Mouse (Mus musculus) MEL (cell line): ENCODE measurements around the gene Vti1a. TPM values are rescaled to one million over a fixed set of nuclear protein-coding genes. Genes with fewer than 3 reads are reported as not detected.
A peak's percentile ranks its signal among the peaks of the same experiment; 100 is the strongest.

Source experiments
- DNase-seq: peaks from one replicate; pipeline ENCODE4 v3.0.0; 2011; ENCODE audit warnings: low read depth, low spot score
- H3K27ac ChIP-seq: 2 replicates; pipeline ENCODE4 v1.5.1; 2012; ENCODE audit warnings: low read depth, mild to moderate bottlenecking, control low read depth, low read length, moderate library complexity; ENCODE audit not compliant: control insufficient read depth
- H3K27me3 ChIP-seq, 2 experiments: fragments of 150-350 bp in 1 of 2; sonication (generic) in 1 of 2; 2 replicates each; pipeline ENCODE4 v1.6.1; 2012; ENCODE audit warnings: low read length in 2 of 2, mild to moderate bottlenecking in 2 of 2, improper control_type of control experiment in 1 of 2, moderate library complexity in 1 of 2; ENCODE audit not compliant: insufficient read depth in 2 of 2, control insufficient read depth in 1 of 2
- H3K36me3 ChIP-seq, 2 experiments: 2 replicates each; pipeline ENCODE4 v1.6.1; 2012 to 2014; ENCODE audit warnings: low read length in 2 of 2, improper control_type of control experiment in 1 of 2, inconsistent platforms in 1 of 2, mild to moderate bottlenecking in 1 of 2; ENCODE audit not compliant: insufficient read depth in 2 of 2, control insufficient read depth in 1 of 2
- H3K4me1 ChIP-seq, 2 experiments: fragments of 150-350 bp in 1 of 2; sonication (generic) in 1 of 2; 2 replicates each; pipeline ENCODE4 v1.6.1; 2012; ENCODE audit warnings: low read length in 2 of 2, improper control_type of control experiment in 1 of 2, mild to moderate bottlenecking in 1 of 2; ENCODE audit not compliant: insufficient read depth in 2 of 2, control insufficient read depth in 1 of 2
- H3K4me3 ChIP-seq, 2 experiments: fragments of 150-350 bp in 1 of 2; sonication (generic) in 1 of 2; 2 replicates each; pipeline ENCODE4 v1.5.1; 2012; ENCODE audit warnings: low read depth in 2 of 2, low read length in 2 of 2, mild to moderate bottlenecking in 2 of 2, moderate library complexity in 2 of 2, control low read depth in 1 of 2, improper control_type of control experiment in 1 of 2; ENCODE audit not compliant: control insufficient read depth in 1 of 2, insufficient read depth in 1 of 2
- H3K79me2 ChIP-seq: 2 replicates; pipeline ENCODE4 v1.6.1; 2012; ENCODE audit warnings: mild to moderate bottlenecking, low read length, moderate library complexity; ENCODE audit not compliant: control insufficient read depth, poor library complexity, insufficient read depth
- H3K9ac ChIP-seq: 2 replicates; pipeline ENCODE4 v1.6.1; 2012; ENCODE audit warnings: low read depth, mild to moderate bottlenecking, control low read depth, low read length, moderate library complexity; ENCODE audit not compliant: control insufficient read depth, poor library complexity, severe bottlenecking
- H3K9me3 ChIP-seq: fragments of 150-350 bp; sonication (generic); replicated peaks from 2 replicates; pipeline ENCODE4 v1.6.1; 2012; ENCODE audit warnings: mild to moderate bottlenecking, low read length, improper control_type of control experiment, moderate library complexity; ENCODE audit not compliant: insufficient read depth
- BHLHE40 ChIP-seq: IDR thresholded peaks from 2 replicates; pipeline ENCODE4 v1.6.1; 2012; ENCODE audit warnings: low read depth, mild to moderate bottlenecking, inconsistent platforms, low read length, improper control_type of control experiment, borderline replicate concordance
- EP300 ChIP-seq, 2 experiments: IDR thresholded peaks; 2 replicates each; pipeline ENCODE4 v1.6.1; 2011; ENCODE audit warnings: improper control_type of control experiment in 2 of 2, low read length in 2 of 2, low read depth in 1 of 2, mild to moderate bottlenecking in 1 of 2
- ETS1 ChIP-seq: IDR thresholded peaks from 2 replicates; pipeline ENCODE4 v1.6.1; 2012; ENCODE audit warnings: low read depth, mild to moderate bottlenecking, inconsistent platforms, low read length, improper control_type of control experiment, moderate library complexity
- GATA1 ChIP-seq: IDR thresholded peaks from 2 replicates; pipeline ENCODE4 v1.6.1; 2011; ENCODE audit warnings: low read depth, low read length, improper control_type of control experiment
- MAFK ChIP-seq: IDR thresholded peaks from 2 replicates; pipeline ENCODE4 v1.6.1; 2011; ENCODE audit warnings: low read depth, mild to moderate bottlenecking, low read length, improper control_type of control experiment, borderline replicate concordance
- MXI1 ChIP-seq: IDR thresholded peaks from 2 replicates; pipeline ENCODE4 v1.6.1; 2011; ENCODE audit warnings: mild to moderate bottlenecking, low read depth, low read length, improper control_type of control experiment
- RAD21 ChIP-seq: IDR thresholded peaks from 2 replicates; pipeline ENCODE4 v1.6.1; 2011; ENCODE audit warnings: mild to moderate bottlenecking, low read depth, low read length, improper control_type of control experiment
- RCOR1 ChIP-seq: IDR thresholded peaks from 2 replicates; pipeline ENCODE4 v1.6.1; 2012; ENCODE audit warnings: low read depth, mild to moderate bottlenecking, inconsistent platforms, low read length, improper control_type of control experiment
- SIN3A ChIP-seq: IDR thresholded peaks from 2 replicates; pipeline ENCODE4 v1.6.1; 2012; ENCODE audit warnings: low read length, improper control_type of control experiment, inconsistent platforms
- TAL1 ChIP-seq: IDR thresholded peaks from 2 replicates; pipeline ENCODE4 v1.6.1; 2012; ENCODE audit warnings: mild to moderate bottlenecking, inconsistent platforms, low read length, moderate library complexity, mixed read lengths
- TBP ChIP-seq: IDR thresholded peaks from 2 replicates; pipeline ENCODE4 v1.8.0; 2011; ENCODE audit warnings: low read depth, low read length, improper control_type of control experiment
- ZC3H11A ChIP-seq: IDR thresholded peaks from 2 replicates; pipeline ENCODE4 v1.6.1; 2012; ENCODE audit warnings: low read depth, mild to moderate bottlenecking, inconsistent platforms, low read length, improper control_type of control experiment
- ZKSCAN1 ChIP-seq: IDR thresholded peaks from 2 replicates; pipeline ENCODE4 v1.6.1; 2012; ENCODE audit warnings: low read depth, mild to moderate bottlenecking, inconsistent platforms, low read length, improper control_type of control experiment, moderate library complexity
- ZMIZ1 ChIP-seq: IDR thresholded peaks from 2 replicates; pipeline ENCODE4 v1.6.1; 2012; ENCODE audit warnings: low read depth, mild to moderate bottlenecking, inconsistent platforms, low read length, improper control_type of control experiment, moderate library complexity
- polyA plus RNA-seq, 2 experiments: library from polyadenylated mRNA; stranded (reverse) in 1 of 2; unstranded in 1 of 2; fragments of >175 nt in 1 of 2; fragments of >200 nt in 1 of 2; gene quantifications; 2 replicates each; pipeline versions ENCODE4 v1.2.1 to v1.2.4; 2012; ENCODE audit warnings: low replicate concordance in 2 of 2, low read depth in 1 of 2; ENCODE audit not compliant: insufficient read length in 2 of 2, insufficient read depth in 1 of 2, missing spikeins in 1 of 2
- total RNA-seq: library from RNA; depleted of rRNA; stranded (reverse); fragments of 300-350 nt; gene quantifications from 2 replicates; pipeline ENCODE4 v1.2.3, GENCODE M21; 2012

Gene Vti1a
- total and polyA plus RNA-seq, 3 experiments, result 37.2 to 119 (median 42.8) TPM

GRCm38 (mm10) chr19:55376331-55376730 is 60.2 kb downstream of the Vti1a start:
- no peak overlapping the region for H3K9ac ChIP-seq
- H3K79me2 ChIP-seq, result no peaks in the 10 kb centered on the region; the same call in 1 of the 2 replicates
- TF ChIP-seq MAFK, result peak; percentile 39; the same call in 1 of the 2 replicates
- peak; percentile 41 for TF ChIP-seq TAL1
- TF ChIP-seq RAD21, result no peak
- peak; percentile 98 for TF ChIP-seq RCOR1
- TF ChIP-seq BHLHE40, result no peak
- TF ChIP-seq EP300 (IDR thresholded peaks at IDR 0.05; ENCODE audit: low read depth in 1 of 2, low read length in 2 of 2), result peak; percentile 28 to 68; a peak in 3 of 4 replicates
- peak; percentile 47; the same call in 1 of the 2 replicates for TF ChIP-seq GATA1
- H3K9me3 ChIP-seq, result no peaks in the 10 kb centered on the region
- H3K27me3 ChIP-seq, result no peaks in the 10 kb centered on the region
- H3K36me3 ChIP-seq, result peaks cover 2 to 14% of the 10 kb centered on the region in 2 experiments; a peak in 3 of 4 replicates
- no peak overlapping the region for H3K27ac ChIP-seq
- peak; percentile 20 for DNase-seq
- H3K4me3 ChIP-seq, result no peak overlapping the region
- peaks cover 3 to 12% of the 10 kb centered on the region in 2 experiments; a peak in 2 of 4 replicates for H3K4me1 ChIP-seq

GRCm38 (mm10) chr19:55377465-55377864 is 61.4 kb downstream of the Vti1a start:
- no peak for TF ChIP-seq ZMIZ1
- TF ChIP-seq EP300 (IDR thresholded peaks at IDR 0.05; ENCODE audit: low read depth in 1 of 2, low read length in 2 of 2), result 0 out of 4 replicates have a peak, but pooled peaks of 1 of the 2 experiments have one; percentile 16
- Histone ChIP-seq H3K36me3 (peaks cover 2 to 14% of the 10 kb centered on the region in 2 experiments; a peak in 3 of 4 replicates), H3K9ac (no peak overlapping the region), H3K27ac (no peak overlapping the region), H3K79me2 (no peaks in the 10 kb centered on the region; the same call in 1 of the 2 replicates), H3K4me1 (peaks cover 3 to 12% of the 10 kb centered on the region in 2 experiments; a peak in 2 of 4 replicates), H3K9me3 (no peaks in the 10 kb centered on the region), H3K27me3 (no peaks in the 10 kb centered on the region), H3K4me3 (no peak overlapping the region)
- peak; percentile 27 for DNase-seq

- Histone ChIP-seq H3K9ac (no peak overlapping the region), H3K9me3 (no peaks in the 10 kb centered on the region), H3K27ac (0 out of 2 replicates have a peak overlapping the region, but pooled peaks have one; percentile 3), H3K27me3 (no peaks in the 10 kb centered on the region), H3K4me3 (no peak overlapping the region), H3K36me3 (peaks cover under 1 to 14% of the 10 kb centered on the region in 2 experiments; a peak in 3 of 4 replicates), H3K4me1 (peaks cover 3 to 12% of the 10 kb centered on the region in 2 experiments; a peak in 2 of 4 replicates), H3K79me2 (no peaks in the 10 kb centered on the region; the same call in 1 of the 2 replicates)
- peak; percentile 72 for DNase-seq
- TF ChIP-seq GATA1 (peak; percentile 58; the same call in 1 of the 2 replicates), EP300 (IDR thresholded peaks at IDR 0.05; ENCODE audit: low read depth in 1 of 2, low read length in 2 of 2) (peak; percentile 34 to 37; a peak in 2 of 4 replicates), TBP (0 out of 2 replicates have a peak, but pooled peaks have one; percentile 24), MXI1 (peak; percentile 30; the same call in 1 of the 2 replicates), SIN3A (peak; percentile 51; the same call in 1 of the 2 replicates), ZC3H11A (no peak), ZMIZ1 (no peak), ZKSCAN1 (no peak), ETS1 (peak; percentile 72; the same call in 1 of the 2 replicates)
Observed at GRCm38 (mm10) chr19:55378884-55379283, 62.8 kb downstream of the Vti1a start.
